ENCODE assay signal across 17 mouse cellular contexts in the genomic region with DNA sequence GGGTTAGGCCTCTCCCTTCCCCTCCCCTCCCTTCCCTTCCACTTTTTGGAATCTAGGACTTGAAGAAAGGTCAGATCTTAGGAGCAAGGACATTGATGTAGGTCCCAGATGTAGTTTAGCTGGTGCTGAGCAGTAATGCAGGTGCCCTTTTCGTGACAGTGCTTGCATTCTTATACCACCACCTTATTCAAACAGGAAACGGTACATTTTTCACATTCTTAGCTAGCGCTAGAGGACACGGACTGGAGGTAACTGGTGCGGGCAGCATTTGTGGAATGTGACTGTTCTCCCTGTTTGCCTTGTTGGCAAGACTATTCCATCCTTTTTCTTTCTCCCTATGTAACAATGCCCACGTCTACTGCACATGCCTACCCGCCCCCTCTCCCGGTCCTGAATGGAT.
A peak's percentile ranks its signal among the peaks of the same experiment; 100 is the strongest.
DNase-seq lines count a peak whose midpoint lies in the region; ATAC-seq and TF ChIP-seq lines count a peak whose summit lies in the region.
"Had no signal": no experiment of that assay in that cellular context is flagged by ENCODE, and none has a peak within 500 bp of the region (broad histone marks: within the 10 kb centered on the region; RNA-seq: fewer than 3 reads in every experiment).

No protein-coding gene starts in this region.

- peak overlapping the region; percentile 76 for H3K27ac ChIP-seq in kidney, adult 2 months (ENCODE audit: insufficient read depth, low read depth, low read length)
- no peak overlapping the region for H3K27ac ChIP-seq in limb, embryonic 11.5 days (replicated peaks; ENCODE audit: low read depth, low read length)
- no peak overlapping the region for H3K27ac ChIP-seq in intestine, embryonic 15.5 days
- H3K27ac ChIP-seq: embryonic facial prominence, embryonic 12.5 days; forebrain, embryonic 15.5 days; hindbrain, postnatal 0 days; limb, embryonic 13.5 days; neural tube, embryonic 15.5 days had no signal

- ATAC-seq in limb, embryonic 11.5 days (ENCODE audit: insufficient number of reproducible peaks, low FRiP score, low TSS enrichment, low read depth) = 0 out of 2 replicates have a peak, but pooled peaks have one; percentile 10
- no peak for ATAC-seq in intestine, embryonic 15.5 days
- ATAC-seq: forebrain, embryonic 15.5 days; hindbrain, postnatal 0 days had no signal

- H3K9me3 ChIP-seq in limb, embryonic 11.5 days (ENCODE audit: control insufficient read depth, low read length) = no peaks in the 10 kb centered on the region
- no peaks in the 10 kb centered on the region for H3K9me3 ChIP-seq in intestine, embryonic 15.5 days
- H3K9me3 ChIP-seq: embryonic facial prominence, embryonic 12.5 days; forebrain, embryonic 15.5 days; limb, embryonic 13.5 days; neural tube, embryonic 15.5 days had no signal

- peaks cover 13% of the 10 kb centered on the region for H3K4me1 ChIP-seq in kidney, adult 2 months (ENCODE audit: control insufficient read depth, insufficient read depth, low read length)
- peaks cover 16% of the 10 kb centered on the region for H3K4me1 ChIP-seq in limb, embryonic 11.5 days (ENCODE audit: control insufficient read depth, insufficient read depth, low read length)
- peaks cover 10% of the 10 kb centered on the region for H3K4me1 ChIP-seq in intestine, embryonic 15.5 days (replicated peaks)
- H3K4me1 ChIP-seq: forebrain, embryonic 15.5 days; neural tube, embryonic 15.5 days had no signal

- H3K4me3 ChIP-seq in kidney, adult 2 months (ENCODE audit: insufficient read depth, low read depth, low read length) = no peak overlapping the region
- H3K4me3 ChIP-seq in limb, embryonic 11.5 days (ENCODE audit: low read depth, low read length) = no peak overlapping the region
- no peak overlapping the region for H3K4me3 ChIP-seq in intestine, embryonic 15.5 days (replicated peaks)
- H3K4me3 ChIP-seq: embryonic facial prominence, embryonic 12.5 days; forebrain, embryonic 15.5 days; limb, embryonic 13.5 days; neural tube, embryonic 15.5 days had no signal

- no peaks in the 10 kb centered on the region for H3K36me3 ChIP-seq in kidney, adult 2 months (ENCODE audit: control insufficient read depth, insufficient read depth, low read length)
- H3K36me3 ChIP-seq in limb, embryonic 11.5 days (ENCODE audit: control insufficient read depth, insufficient read depth, low read length) = no peaks in the 10 kb centered on the region
- H3K36me3 ChIP-seq in intestine, embryonic 15.5 days = no peaks in the 10 kb centered on the region
- H3K36me3 ChIP-seq: embryonic facial prominence, embryonic 12.5 days; forebrain, embryonic 15.5 days; limb, embryonic 13.5 days; neural tube, embryonic 15.5 days had no signal

- 46% methylated on average over 8 of the region's 8 CpGs for WGBS in kidney, adult 2 months
- 63% methylated on average over 8 of the region's 8 CpGs for WGBS in limb, embryonic 11.5 days
- 47% methylated on average over 8 of the region's 8 CpGs for WGBS in intestine, embryonic 15.5 days

- H3K27me3 ChIP-seq in kidney, adult 2 months (replicated peaks; ENCODE audit: control insufficient read depth, insufficient read depth, low read length) = no peaks in the 10 kb centered on the region
- H3K27me3 ChIP-seq in limb, embryonic 11.5 days (ENCODE audit: control insufficient read depth, insufficient read depth, low read length) = no peaks in the 10 kb centered on the region
- H3K27me3 ChIP-seq in intestine, embryonic 15.5 days (replicated peaks) = no peaks in the 10 kb centered on the region
- H3K27me3 ChIP-seq: embryonic facial prominence, embryonic 12.5 days; forebrain, embryonic 15.5 days; limb, embryonic 13.5 days; neural tube, embryonic 15.5 days had no signal

- no peak for TF ChIP-seq POLR2A in kidney, adult 2 months (IDR thresholded peaks at IDR 0.05; ENCODE audit: low read depth, low read length)

- DNase-seq in embryo, embryonic 11 days = peak; percentile 29
- no peak for DNase-seq in embryo, embryonic 9.5 days (ENCODE audit: extremely low spot score)
- DNase-seq in Muller cell, postnatal 12 days (ENCODE audit: inconsistent ontology term) = peak; percentile 59
- DNase-seq in kidney, adult 2 months = peak; percentile 58
- peak; percentile 24 for DNase-seq in limb, embryonic 11.5 days (ENCODE audit: low spot score)
- DNase-seq in spleen, adult 18-20 months = no peak
- DNase-seq in left cerebral cortex, adult 8-10 months (ENCODE audit: low spot score in 2 of 2) = no peak
- DNase-seq: cerebellum, adult 11-12 months; heart, postnatal 10 days; right cerebral cortex, adult 18-20 months; thymus, adult 2 months had no signal

- no peak overlapping the region for H3K9ac ChIP-seq in limb, embryonic 11.5 days (ENCODE audit: low read length)
- H3K9ac ChIP-seq in intestine, embryonic 15.5 days = no peak overlapping the region
- H3K9ac ChIP-seq: embryonic facial prominence, embryonic 12.5 days; forebrain, embryonic 15.5 days; limb, embryonic 13.5 days; neural tube, embryonic 15.5 days had no signal

- TF ChIP-seq CTCF in kidney, adult 2 months (conservative IDR thresholded peaks at IDR 0.05; ENCODE audit: insufficient read depth, insufficient read length, low read depth, low read length) = no peak

- no peak overlapping the region for H3K4me2 ChIP-seq in limb, embryonic 11.5 days (ENCODE audit: low read depth, severe bottlenecking)
- H3K4me2 ChIP-seq in intestine, embryonic 15.5 days (replicated peaks) = no peak overlapping the region
- H3K4me2 ChIP-seq: embryonic facial prominence, embryonic 12.5 days; forebrain, embryonic 15.5 days; limb, embryonic 13.5 days; neural tube, embryonic 15.5 days had no signal

Comparison
In these comparisons a context has a peak if more than half of its experiments do, and no peak if none do; other contexts are left out.
1. DNase-seq: peak in embryo, embryonic 11 days (single experiment), Muller cell, postnatal 12 days (single experiment), kidney, adult 2 months (single experiment) and limb, embryonic 11.5 days (single experiment); none in embryo, embryonic 9.5 days (single experiment), spleen, adult 18-20 months (0 of 2) and left cerebral cortex, adult 8-10 months (0 of 2).